Mouse (Mus musculus) heart, postnatal 4 days (tissue): ENCODE results near the gene Herc1. TPM values are rescaled to one million over a fixed set of nuclear protein-coding genes. Genes with fewer than 3 reads are reported as not detected.

Source experiments
- DNase-seq: peaks from one replicate; pipeline ENCODE4 v3.0.0; 2021
- total RNA-seq, 2 experiments: library from RNA; stranded (reverse); gene quantifications; 2 replicates each; pipeline ENCODE4 v1.2.3; 2021

Gene Herc1
- total RNA-seq, 2 experiments from 2014 or later = 48.0 to 48.5 TPM

GRCm38 (mm10) chr9:66503879-66504411, 153.7 kb downstream of the Herc1 start:
- no peak for DNase-seq

- no peak for DNase-seq
These were observed 154.3 kb downstream of the Herc1 start for GRCm38 (mm10) chr9:66504518-66504917.

- no peak for DNase-seq
These were observed 155.1 kb downstream of the Herc1 start for GRCm38 (mm10) chr9:66505141-66505917.

- DNase-seq = no peak
These were observed 155.8 kb downstream of the Herc1 start for GRCm38 (mm10) chr9:66506011-66506410.

GRCm38 (mm10) chr9:66506424-66506823, 156.2 kb downstream of the Herc1 start:
- DNase-seq = no peak

GRCm38 (mm10) chr9:66507684-66508083, 157.4 kb downstream of the Herc1 start:
- no peak for DNase-seq

- DNase-seq = no peak
These were observed 158.7 kb downstream of the Herc1 start for GRCm38 (mm10) chr9:66508890-66509399.

GRCm38 (mm10) chr9:66510351-66510841, 160.1 kb downstream of the Herc1 start:
- peak; percentile 48 for DNase-seq

- DNase-seq = peak; percentile 39
These were observed 160.7 kb downstream of the Herc1 start for GRCm38 (mm10) chr9:66510944-66511343.

GRCm38 (mm10) chr9:66511580-66512350, 161.5 kb downstream of the Herc1 start:
- peak; percentile 92 for DNase-seq

GRCm38 (mm10) chr9:66512351-66512671, 162.1 kb downstream of the Herc1 start:
- DNase-seq = peak; percentile 89

- DNase-seq = peak; percentile 36
These were observed 162.9 kb downstream of the Herc1 start for GRCm38 (mm10) chr9:66513150-66513549.

- peak; percentile 41 for DNase-seq
These were observed 163.5 kb downstream of the Herc1 start for GRCm38 (mm10) chr9:66513661-66514255.

GRCm38 (mm10) chr9:66514256-66514770, 164.1 kb downstream of the Herc1 start, which contains the start of gene Fbxl22:
TSS of gene Fbxl22 (minus strand) at chr9:66514593.
- peak; percentile 76 for DNase-seq

- no peak for DNase-seq
These were observed 164.9 kb downstream of the Herc1 start for GRCm38 (mm10) chr9:66515115-66515514.

- DNase-seq = no peak
These were observed 165.5 kb downstream of the Herc1 start for GRCm38 (mm10) chr9:66515680-66516210.

- no peak for DNase-seq
These were observed 166.2 kb downstream of the Herc1 start for GRCm38 (mm10) chr9:66516296-66516940.

- no peak for DNase-seq
These were observed 167.5 kb downstream of the Herc1 start for GRCm38 (mm10) chr9:66517746-66518145.

GRCm38 (mm10) chr9:66518251-66518650, 168.0 kb downstream of the Herc1 start:
- DNase-seq = no peak

- no peak for DNase-seq
These were observed 168.7 kb downstream of the Herc1 start for GRCm38 (mm10) chr9:66518901-66519300.

- DNase-seq = no peak
These were observed 170.0 kb downstream of the Herc1 start for GRCm38 (mm10) chr9:66520299-66520698.

GRCm38 (mm10) chr9:66521595-66521994, 171.3 kb downstream of the Herc1 start:
- no peak for DNase-seq
